Mouse (Mus musculus) olfactory bulb, adult 2 months (tissue): ENCODE results near the gene Slc25a20.

Experiments used
- CTCF ChIP-seq: fragments of 200-500 bp; IDR thresholded peaks from 2 replicates; pipeline ENCODE4 v1.5.1; 2012; ENCODE audit warnings: low read depth, mild to moderate bottlenecking, low read length, moderate library complexity; ENCODE audit not compliant: insufficient read depth
- POLR2A ChIP-seq: fragments of 200-500 bp; IDR thresholded peaks from 2 replicates; pipeline ENCODE4 v1.6.1; 2012; ENCODE audit warnings: mild to moderate bottlenecking, low read depth, low read length, moderate library complexity; ENCODE audit not compliant: insufficient read depth

DNA sequence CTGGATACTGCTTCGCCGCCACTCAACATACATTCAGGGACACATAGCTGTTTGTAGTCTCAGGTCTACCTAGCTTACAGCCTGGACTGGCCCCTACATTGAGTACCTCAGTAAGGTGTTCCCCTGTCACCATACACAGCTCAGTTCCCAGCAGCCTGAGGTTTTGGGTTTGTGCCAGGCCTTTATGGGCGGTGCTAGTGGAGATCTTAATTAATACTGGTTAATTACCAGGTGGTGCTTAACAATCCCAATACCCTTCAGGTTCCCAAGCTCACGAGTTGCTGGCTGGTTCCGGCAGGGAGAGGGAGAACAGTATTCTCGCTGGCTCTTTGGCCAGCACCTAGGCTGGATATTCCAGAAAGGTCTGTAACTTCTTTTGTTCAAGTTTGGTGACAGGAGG lies 29.0 kb downstream of the Slc25a20 start:
- TF ChIP-seq CTCF: no peak
- no peak for TF ChIP-seq POLR2A
